Mouse (Mus musculus): ENCODE measurements around the gene Mgmt. TPM values are rescaled to one million over a fixed set of nuclear protein-coding genes. Genes with fewer than 3 reads are reported as not detected.

Gene Mgmt
- polyA plus RNA-seq, 1 experiment from 2014 or later: 5.2 TPM

GRCm38 (mm10) chr7:137010451-137010850 lies 116.0 kb downstream of the Mgmt start:
- H3K4me3 ChIP-seq (replicated peaks): no peak overlapping the region
- H3K27ac ChIP-seq: no peak overlapping the region
- H3K9ac ChIP-seq: no peak overlapping the region
- WGBS: 61% methylated on average over 2 of the region's 2 CpGs
- no peaks in the 10 kb centered on the region for H3K27me3 ChIP-seq (replicated peaks)
- no peaks in the 10 kb centered on the region for H3K36me3 ChIP-seq
- H3K4me1 ChIP-seq (replicated peaks): no peaks in the 10 kb centered on the region
- no peak for ATAC-seq
- H3K4me2 ChIP-seq (replicated peaks): no peak overlapping the region
- no peaks in the 10 kb centered on the region for H3K9me3 ChIP-seq

DNA sequence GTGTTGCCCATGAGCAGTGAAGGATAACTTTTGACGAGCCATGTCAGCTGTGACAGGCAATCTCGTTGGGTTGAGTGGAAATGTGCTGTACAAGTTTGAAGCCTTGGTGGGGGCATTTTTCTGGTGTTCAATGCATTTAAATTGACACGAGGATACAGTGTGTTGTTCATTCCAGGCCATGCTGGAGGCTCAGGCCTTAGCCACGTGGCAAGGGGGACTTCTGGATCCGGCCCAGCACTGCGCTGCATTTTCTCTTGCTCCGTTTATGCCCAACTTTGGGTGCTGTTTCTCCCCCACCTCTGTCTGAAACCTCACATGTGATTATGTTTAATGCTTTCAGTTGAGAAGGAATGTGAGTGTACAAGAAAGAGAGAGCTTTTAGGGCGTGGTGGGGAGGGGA lies 118.3 kb downstream of the Mgmt start:
- Histone ChIP-seq H3K4me2 (replicated peaks) (no peak overlapping the region), H3K4me1 (replicated peaks) (no peaks in the 10 kb centered on the region), H3K36me3 (no peaks in the 10 kb centered on the region), H3K27ac (no peak overlapping the region), H3K9ac (no peak overlapping the region), H3K9me3 (no peaks in the 10 kb centered on the region), H3K27me3 (replicated peaks) (no peaks in the 10 kb centered on the region), H3K4me3 (replicated peaks) (no peak overlapping the region)
- WGBS: 73% methylated on average over 8 of the region's 8 CpGs
- ATAC-seq: no peak

GRCm38 (mm10) chr7:137013433-137013832 lies 119.0 kb downstream of the Mgmt start:
- WGBS: 57% methylated on average over 3 of the region's 3 CpGs
- Histone ChIP-seq H3K27ac (no peak overlapping the region), H3K4me1 (replicated peaks) (no peaks in the 10 kb centered on the region), H3K36me3 (no peaks in the 10 kb centered on the region), H3K27me3 (replicated peaks) (no peaks in the 10 kb centered on the region), H3K9ac (no peak overlapping the region), H3K4me3 (replicated peaks) (no peak overlapping the region), H3K4me2 (replicated peaks) (no peak overlapping the region), H3K9me3 (no peaks in the 10 kb centered on the region)
- no peak for ATAC-seq

GRCm38 (mm10) chr7:137018614-137019013 lies 124.2 kb downstream of the Mgmt start:
- Histone ChIP-seq H3K4me1 (replicated peaks) (no peaks in the 10 kb centered on the region), H3K27me3 (replicated peaks) (no peaks in the 10 kb centered on the region), H3K27ac (no peak overlapping the region), H3K36me3 (no peaks in the 10 kb centered on the region), H3K9me3 (no peaks in the 10 kb centered on the region), H3K9ac (no peak overlapping the region), H3K4me3 (replicated peaks) (no peak overlapping the region), H3K4me2 (replicated peaks) (no peak overlapping the region)
- no peak for ATAC-seq
- WGBS: 83% methylated on average over 5 of the region's 5 CpGs

- Histone ChIP-seq H3K9me3 (no peaks in the 10 kb centered on the region), H3K9ac (no peak overlapping the region), H3K27me3 (replicated peaks) (no peaks in the 10 kb centered on the region), H3K4me3 (replicated peaks) (no peak overlapping the region), H3K4me2 (replicated peaks) (no peak overlapping the region), H3K36me3 (no peaks in the 10 kb centered on the region), H3K27ac (no peak overlapping the region), H3K4me1 (replicated peaks) (no peaks in the 10 kb centered on the region)
- WGBS: 77% methylated on average over 6 of the region's 6 CpGs
- no peak for ATAC-seq
Measured at GRCm38 (mm10) chr7:137020195-137020594, 125.8 kb downstream of the Mgmt start.

GRCm38 (mm10) chr7:137030789-137031188 lies 136.4 kb downstream of the Mgmt start:
- 89% methylated on average over 4 of the region's 4 CpGs for WGBS

GRCm38 (mm10) chr7:137033177-137033576 lies 138.8 kb downstream of the Mgmt start:
- Histone ChIP-seq H3K4me1 (replicated peaks) (0 out of 2 replicates have a peak, but pooled peaks cover 5% of the 10 kb centered on the region), H3K36me3 (no peaks in the 10 kb centered on the region), H3K4me2 (replicated peaks) (no peak overlapping the region), H3K27me3 (replicated peaks) (no peaks in the 10 kb centered on the region), H3K9me3 (no peaks in the 10 kb centered on the region), H3K9ac (no peak overlapping the region), H3K4me3 (replicated peaks) (no peak overlapping the region), H3K27ac (no peak overlapping the region)
- WGBS: 96% methylated on average over 12 of the region's 12 CpGs
- no peak for ATAC-seq

More at GRCm38 (mm10) chr7:137030789-137031188, 136.4 kb downstream of the Mgmt start:
- H3K27me3 ChIP-seq (replicated peaks): no peaks in the 10 kb centered on the region
- ATAC-seq: no peak
- H3K4me3 ChIP-seq (replicated peaks): no peak overlapping the region
- no peaks in the 10 kb centered on the region for H3K36me3 ChIP-seq
- no peaks in the 10 kb centered on the region for H3K9me3 ChIP-seq
- no peak overlapping the region for H3K9ac ChIP-seq
- no peak overlapping the region for H3K27ac ChIP-seq
- no peaks in the 10 kb centered on the region for H3K4me1 ChIP-seq (replicated peaks)
- no peak overlapping the region for H3K4me2 ChIP-seq (replicated peaks)

- H3K4me3 ChIP-seq (replicated peaks): no peak overlapping the region
- no peaks in the 10 kb centered on the region for H3K27me3 ChIP-seq (replicated peaks)
- no peak for ATAC-seq
- H3K27ac ChIP-seq: no peak overlapping the region
- H3K4me1 ChIP-seq (replicated peaks): 0 out of 2 replicates have a peak, but pooled peaks cover 5% of the 10 kb centered on the region
- H3K4me2 ChIP-seq (replicated peaks): no peak overlapping the region
- H3K9ac ChIP-seq: no peak overlapping the region
- H3K9me3 ChIP-seq: no peaks in the 10 kb centered on the region
- 95% methylated on average over 3 of the region's 3 CpGs for WGBS
- no peaks in the 10 kb centered on the region for H3K36me3 ChIP-seq
Measured at GRCm38 (mm10) chr7:137034986-137035385, 140.6 kb downstream of the Mgmt start.

- ATAC-seq: no peak
- no peaks in the 10 kb centered on the region for H3K27me3 ChIP-seq (replicated peaks)
- 59% methylated on average over 5 of the region's 5 CpGs for WGBS
Measured at GRCm38 (mm10) chr7:137035916-137036315, 141.5 kb downstream of the Mgmt start.

DNA sequence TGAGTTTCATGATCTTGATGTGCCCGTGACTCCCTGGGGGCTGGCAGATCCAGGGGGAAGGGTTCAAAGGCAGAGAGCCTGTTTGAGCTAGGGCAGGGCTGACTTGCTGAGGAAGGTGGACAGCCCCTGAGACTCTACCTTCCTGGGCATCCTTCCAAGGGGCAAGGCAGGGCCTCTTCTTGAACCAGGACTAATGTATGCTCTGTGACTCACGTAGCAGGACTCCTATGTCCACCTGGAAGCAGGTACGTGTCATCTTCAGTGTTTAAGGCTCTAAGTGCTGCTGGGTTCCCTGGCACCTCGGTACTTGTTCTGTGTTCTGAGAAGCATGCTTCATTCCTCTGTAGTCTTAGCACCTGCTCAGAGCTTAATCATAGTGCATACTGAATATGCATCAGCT lies 143.1 kb downstream of the Mgmt start:
- no peak for ATAC-seq
- no peak overlapping the region for H3K4me3 ChIP-seq (replicated peaks)
- WGBS: 80% methylated on average over 4 of the region's 4 CpGs
- H3K27me3 ChIP-seq (replicated peaks): no peaks in the 10 kb centered on the region
- no peaks in the 10 kb centered on the region for H3K9me3 ChIP-seq
- H3K27ac ChIP-seq: no peak overlapping the region
- peaks cover 8% of the 10 kb centered on the region; the same call in 1 of the 2 replicates for H3K4me1 ChIP-seq (replicated peaks)
- H3K4me2 ChIP-seq (replicated peaks): no peak overlapping the region
- H3K9ac ChIP-seq: no peak overlapping the region
- no peaks in the 10 kb centered on the region for H3K36me3 ChIP-seq

More at GRCm38 (mm10) chr7:137035916-137036315, 141.5 kb downstream of the Mgmt start:
- Histone ChIP-seq H3K4me3 (replicated peaks) (no peak overlapping the region), H3K4me1 (replicated peaks) (peaks cover 8% of the 10 kb centered on the region; the same call in 1 of the 2 replicates), H3K36me3 (no peaks in the 10 kb centered on the region), H3K27ac (no peak overlapping the region), H3K4me2 (replicated peaks) (no peak overlapping the region), H3K9me3 (no peaks in the 10 kb centered on the region), H3K9ac (no peak overlapping the region)

DNA sequence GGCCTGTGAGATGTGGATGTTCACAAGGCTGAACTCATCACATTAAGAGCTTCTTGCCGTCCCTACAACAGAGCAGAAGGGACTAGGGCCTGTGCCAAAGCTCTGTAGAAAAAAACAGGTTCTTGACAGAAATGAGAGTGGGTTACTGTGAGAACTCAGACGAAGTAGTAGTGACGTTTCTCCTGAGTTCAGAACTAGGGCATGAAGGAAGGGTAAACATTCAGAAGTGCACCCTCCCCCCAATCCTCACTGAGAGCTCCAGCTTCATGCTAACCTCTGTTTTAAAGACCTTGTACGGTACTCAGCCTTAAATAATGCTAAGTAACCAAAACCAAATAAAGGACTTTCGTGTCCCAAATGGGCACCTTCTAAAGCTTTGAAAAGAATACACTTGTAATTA lies 143.5 kb downstream of the Mgmt start:
- Histone ChIP-seq H3K27me3 (replicated peaks) (no peaks in the 10 kb centered on the region), H3K4me3 (replicated peaks) (no peak overlapping the region), H3K9ac (no peak overlapping the region), H3K27ac (no peak overlapping the region), H3K4me1 (replicated peaks) (peaks cover 8% of the 10 kb centered on the region; the same call in 1 of the 2 replicates), H3K4me2 (replicated peaks) (no peak overlapping the region), H3K36me3 (no peaks in the 10 kb centered on the region), H3K9me3 (no peaks in the 10 kb centered on the region)
- no peak for ATAC-seq
- 35% methylated on average over 5 of the region's 5 CpGs for WGBS

- WGBS: 63% methylated on average over 10 of the region's 10 CpGs
Measured at GRCm38 (mm10) chr7:137038311-137038945, 144.0 kb downstream of the Mgmt start.

GRCm38 (mm10) chr7:137038946-137039320 lies 144.5 kb downstream of the Mgmt start:
- H3K36me3 ChIP-seq: no peaks in the 10 kb centered on the region
- H3K4me2 ChIP-seq (replicated peaks): no peak overlapping the region
- H3K9me3 ChIP-seq: no peaks in the 10 kb centered on the region
- no peak overlapping the region for H3K9ac ChIP-seq
- no peaks in the 10 kb centered on the region for H3K27me3 ChIP-seq (replicated peaks)
- H3K27ac ChIP-seq: no peak overlapping the region
- 89% methylated on average over 7 of the region's 7 CpGs for WGBS
- ATAC-seq: no peak
- H3K4me1 ChIP-seq (replicated peaks): peaks cover 8% of the 10 kb centered on the region; the same call in 1 of the 2 replicates
- no peak overlapping the region for H3K4me3 ChIP-seq (replicated peaks)

More at GRCm38 (mm10) chr7:137038311-137038945, 144.0 kb downstream of the Mgmt start:
- no peak overlapping the region for H3K4me3 ChIP-seq (replicated peaks)
- no peak overlapping the region for H3K9ac ChIP-seq
- H3K27me3 ChIP-seq (replicated peaks): no peaks in the 10 kb centered on the region
- no peak overlapping the region for H3K4me2 ChIP-seq (replicated peaks)
- H3K36me3 ChIP-seq: no peaks in the 10 kb centered on the region
- no peaks in the 10 kb centered on the region for H3K9me3 ChIP-seq
- no peak overlapping the region for H3K27ac ChIP-seq
- no peak for ATAC-seq
- peaks cover 8% of the 10 kb centered on the region; the same call in 1 of the 2 replicates for H3K4me1 ChIP-seq (replicated peaks)
